Mouse (Mus musculus) monocyte, adult 5-6 weeks (primary cell): Measurements from ENCODE around the gene Rpl34. TPM values are rescaled to one million over a fixed set of nuclear protein-coding genes. Genes with fewer than 3 reads are reported as not detected.

Experiments used
- ATAC-seq: fragments of 153-309, 156-312 bp; replicated peaks from 2 replicates; pipeline ENCODE4 v1.8.0; 2017; ENCODE audit warnings: mild to moderate bottlenecking; ENCODE audit not compliant: low TSS enrichment, insufficient number of reproducible peaks, severe bottlenecking, poor library complexity, low FRiP score
- total RNA-seq: library from RNA; stranded (forward); fragments of 200-1000, 200-491, 200-594 nt; gene quantifications from 3 replicates; pipeline ENCODE4 v1.2.3, GENCODE M21; 2017

The Rpl34 gene
- total RNA-seq, 1 experiment from 2014 or later = 3,542 TPM

DNA sequence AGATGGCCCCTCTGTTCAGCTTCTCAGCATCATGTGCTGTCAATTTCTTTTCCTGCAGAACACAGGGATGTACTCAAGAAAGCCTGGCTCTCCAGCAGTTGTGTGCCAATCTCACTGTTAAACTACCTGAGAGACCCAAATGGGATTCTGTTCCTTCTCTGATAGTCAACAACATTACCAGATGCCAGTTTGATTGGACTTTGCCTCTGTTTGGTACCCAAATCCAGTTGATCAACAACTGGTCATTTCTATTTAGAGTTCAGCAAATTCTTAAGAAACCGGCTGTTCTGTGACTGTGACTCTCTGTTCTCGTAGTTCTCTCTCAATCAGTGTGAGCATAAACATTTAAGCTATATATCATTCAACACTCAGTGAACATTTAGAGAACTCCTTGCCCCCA lies 49.0 kb downstream of the Rpl34 start:
- no peak for ATAC-seq

DNA sequence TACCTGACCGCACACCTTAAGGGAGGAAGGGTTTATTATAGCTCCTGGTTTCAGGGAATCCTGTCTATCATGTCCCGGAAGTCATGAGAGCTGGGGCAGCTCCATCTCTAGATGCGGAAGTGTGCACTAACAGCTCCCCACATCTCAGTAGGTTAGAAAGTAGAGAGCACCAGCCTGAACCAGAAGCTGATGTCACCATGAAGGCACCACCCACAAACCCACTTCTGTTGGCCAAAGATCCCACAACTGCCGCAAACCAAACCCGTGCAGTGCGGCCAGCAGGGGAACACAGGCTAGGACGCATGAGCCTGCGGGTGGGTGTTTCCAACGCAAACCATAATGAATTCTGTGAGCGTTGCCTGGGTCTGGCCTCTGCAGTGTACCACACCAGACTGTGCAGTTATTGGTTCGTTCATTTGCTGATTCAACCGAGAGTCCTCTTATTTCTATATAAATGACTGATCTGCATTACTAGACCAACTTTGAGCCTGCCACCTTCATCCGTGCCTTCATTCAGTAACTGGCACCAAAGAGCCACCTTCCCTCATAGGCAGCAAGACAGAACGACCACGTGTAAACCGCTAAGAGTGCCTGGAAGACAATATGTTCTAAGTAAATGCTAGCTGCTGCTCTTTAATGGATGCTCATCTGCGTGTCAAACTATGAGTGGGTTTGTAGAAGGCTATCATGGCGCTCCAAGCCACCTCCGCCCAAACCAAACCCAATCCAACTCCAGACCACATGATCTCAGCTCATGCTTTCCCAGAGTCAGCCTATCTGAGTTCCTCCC lies 52.3 kb downstream of the Rpl34 start:
- no peak for ATAC-seq

Other genes with a start within 250 kb of the Rpl34 start
- gene Etnppl, start 113.0 kb downstream of the Rpl34 start, total RNA-seq = not detected in 3 replicates
- 102 to 107 TPM (median 105 TPM) in 3 replicates for gene Ostc, start 21.0 kb downstream of the Rpl34 start, total RNA-seq